24 mouse cellular contexts compared by ENCODE assay signal in genomic region chr15:80822276-80822675, GRCm38 (mm10).
DNase-seq lines count a peak whose midpoint lies in the region; ATAC-seq and TF ChIP-seq lines count a peak whose summit lies in the region.
"Had no signal": no experiment of that assay in that cellular context is flagged by ENCODE, and none has a peak within 500 bp of the region (broad histone marks: within the 10 kb centered on the region; RNA-seq: fewer than 3 reads in every experiment).

No protein-coding gene starts in this region.

- no peak overlapping the region for H3K9ac ChIP-seq in embryonic facial prominence, embryonic 14.5 days (ENCODE audit: low read depth, low read length)
- no peak overlapping the region for H3K9ac ChIP-seq in midbrain, embryonic 13.5 days (replicated peaks)
- H3K9ac ChIP-seq in midbrain, embryonic 16.5 days (ENCODE audit: low read depth, low read length), result no peak overlapping the region
- H3K9ac ChIP-seq: embryonic facial prominence, embryonic 15.5 days; liver, embryonic 13.5 days; midbrain, embryonic 15.5 days had no signal

- peaks cover 8% of the 10 kb centered on the region; the same call in 1 of the 2 replicates for H3K4me1 ChIP-seq in embryonic facial prominence, embryonic 14.5 days (ENCODE audit: control insufficient read depth, insufficient read depth, low read length)
- peaks cover 9% of the 10 kb centered on the region for H3K4me1 ChIP-seq in embryonic facial prominence, embryonic 10.5 days
- H3K4me1 ChIP-seq in midbrain, embryonic 13.5 days (replicated peaks), result peaks cover 43% of the 10 kb centered on the region
- peaks cover 11% of the 10 kb centered on the region for H3K4me1 ChIP-seq in midbrain, embryonic 16.5 days (ENCODE audit: control insufficient read depth, insufficient read depth, low read length)
- H3K4me1 ChIP-seq in thymus, adult 2 months (replicated peaks; ENCODE audit: control insufficient read depth, insufficient read depth, low read length), result no peaks in the 10 kb centered on the region

- H3K36me3 ChIP-seq in embryonic facial prominence, embryonic 14.5 days (ENCODE audit: control insufficient read depth, insufficient read depth, low read length), result no peaks in the 10 kb centered on the region; the same call in 1 of the 2 replicates
- peaks cover 11% of the 10 kb centered on the region for H3K36me3 ChIP-seq in embryonic facial prominence, embryonic 10.5 days (replicated peaks)
- no peaks in the 10 kb centered on the region for H3K36me3 ChIP-seq in midbrain, embryonic 13.5 days
- H3K36me3 ChIP-seq in midbrain, embryonic 16.5 days (ENCODE audit: control insufficient read depth, insufficient read depth, low read length), result no peaks in the 10 kb centered on the region
- H3K36me3 ChIP-seq in thymus, adult 2 months (ENCODE audit: control insufficient read depth, insufficient read depth, low read length), result no peaks in the 10 kb centered on the region
- H3K36me3 ChIP-seq: midbrain, embryonic 15.5 days had no signal

- DNase-seq in embryonic facial prominence, embryonic 14.5 days (ENCODE audit: low spot score), result peak; percentile 25
- no peak for DNase-seq in embryonic facial prominence, embryonic 10.5 days (ENCODE audit: low spot score)
- DNase-seq in thymus, postnatal 14 days, result peak; percentile 40
- no peak for DNase-seq in thymus, adult 2 months
- peak; percentile 54 for DNase-seq in thymus, postnatal 4 days
- DNase-seq in lung, postnatal 10 days, result no peak
- DNase-seq: adrenal gland, adult 2 months; cerebellum, postnatal 25 days; embryo, embryonic 11 days; gastrocnemius, postnatal 10 days; heart, adult 11 months; kidney, adult 9 months; kidney, postnatal 25 days; liver, embryonic 13.5 days; lung, adult 2 months; right cerebral cortex, postnatal 14 days; spleen, adult 18-20 months had no signal

- TF ChIP-seq CTCF in thymus, adult 2 months (IDR thresholded peaks at IDR 0.05; ENCODE audit: borderline replicate concordance, control insufficient read depth, extremely low read depth, insufficient read depth, low read length, poor library complexity), result no peak

- no peaks in the 10 kb centered on the region for H3K9me3 ChIP-seq in embryonic facial prominence, embryonic 14.5 days (ENCODE audit: control insufficient read depth, low read length)
- no peaks in the 10 kb centered on the region for H3K9me3 ChIP-seq in embryonic facial prominence, embryonic 10.5 days
- H3K9me3 ChIP-seq in midbrain, embryonic 13.5 days, result no peaks in the 10 kb centered on the region
- no peaks in the 10 kb centered on the region for H3K9me3 ChIP-seq in midbrain, embryonic 16.5 days (replicated peaks; ENCODE audit: control insufficient read depth, low read length, poor library complexity, severe bottlenecking)
- H3K9me3 ChIP-seq: embryonic facial prominence, embryonic 15.5 days; liver, embryonic 13.5 days; midbrain, embryonic 15.5 days had no signal

- H3K4me2 ChIP-seq in embryonic facial prominence, embryonic 14.5 days (ENCODE audit: low read depth, low read length), result no peak overlapping the region
- H3K4me2 ChIP-seq in midbrain, embryonic 13.5 days (replicated peaks), result no peak overlapping the region
- no peak overlapping the region for H3K4me2 ChIP-seq in midbrain, embryonic 16.5 days (ENCODE audit: low read length)
- H3K4me2 ChIP-seq: embryonic facial prominence, embryonic 15.5 days; heart, embryonic 11.5 days; liver, embryonic 13.5 days; midbrain, embryonic 15.5 days had no signal

- no peak overlapping the region for H3K27ac ChIP-seq in embryonic facial prominence, embryonic 14.5 days (replicated peaks; ENCODE audit: low read depth, low read length)
- no peak overlapping the region for H3K27ac ChIP-seq in embryonic facial prominence, embryonic 10.5 days (replicated peaks)
- peak overlapping the region; percentile 21; the same call in 1 of the 2 replicates for H3K27ac ChIP-seq in midbrain, embryonic 13.5 days
- H3K27ac ChIP-seq in midbrain, embryonic 16.5 days (ENCODE audit: low read length), result no peak overlapping the region
- H3K27ac ChIP-seq in thymus, adult 2 months (ENCODE audit: control insufficient read depth, insufficient read depth, low read length), result no peak overlapping the region
- H3K27ac ChIP-seq: embryonic facial prominence, embryonic 15.5 days; hindbrain, postnatal 0 days; liver, embryonic 13.5 days; midbrain, embryonic 15.5 days had no signal

- H3K27me3 ChIP-seq in embryonic facial prominence, embryonic 14.5 days (replicated peaks; ENCODE audit: control insufficient read depth, insufficient read depth, low read length), result no peaks in the 10 kb centered on the region
- H3K27me3 ChIP-seq in embryonic facial prominence, embryonic 10.5 days (replicated peaks; ENCODE audit: low read depth, poor library complexity, severe bottlenecking), result no peaks in the 10 kb centered on the region
- H3K27me3 ChIP-seq in midbrain, embryonic 13.5 days, result no peaks in the 10 kb centered on the region
- H3K27me3 ChIP-seq in midbrain, embryonic 16.5 days (ENCODE audit: control insufficient read depth, insufficient read depth, low read depth, low read length), result no peaks in the 10 kb centered on the region
- H3K27me3 ChIP-seq in thymus, adult 2 months (ENCODE audit: control insufficient read depth, insufficient read depth, low read length), result no peaks in the 10 kb centered on the region
- H3K27me3 ChIP-seq: embryonic facial prominence, embryonic 15.5 days; liver, embryonic 13.5 days; midbrain, embryonic 15.5 days had no signal

- no peak for TF ChIP-seq POLR2A in thymus, adult 2 months (IDR thresholded peaks at IDR 0.05; ENCODE audit: control insufficient read depth, extremely low read depth, insufficient read depth, low read length, poor library complexity)

- H3K4me3 ChIP-seq in embryonic facial prominence, embryonic 14.5 days (ENCODE audit: low read depth, low read length), result no peak overlapping the region
- H3K4me3 ChIP-seq in embryonic facial prominence, embryonic 10.5 days, result no peak overlapping the region
- H3K4me3 ChIP-seq in midbrain, embryonic 13.5 days (replicated peaks), result no peak overlapping the region
- no peak overlapping the region for H3K4me3 ChIP-seq in midbrain, embryonic 16.5 days (ENCODE audit: low read depth, low read length)
- H3K4me3 ChIP-seq in thymus, adult 2 months (ENCODE audit: control insufficient read depth, insufficient read depth, low read length), result no peak overlapping the region
- H3K4me3 ChIP-seq: embryonic facial prominence, embryonic 15.5 days; liver, embryonic 13.5 days; midbrain, embryonic 15.5 days had no signal

- 21% methylated on average over 1 of the region's 1 CpGs for WGBS in embryonic facial prominence, embryonic 14.5 days
- 20% methylated on average over 1 of the region's 1 CpGs for WGBS in embryonic facial prominence, embryonic 10.5 days
- 0% methylated on average over 1 of the region's 1 CpGs for WGBS in midbrain, embryonic 13.5 days
- 0% methylated on average over 1 of the region's 1 CpGs for WGBS in midbrain, embryonic 16.5 days
- 14% methylated on average over 1 of the region's 1 CpGs for WGBS in thymus, adult 2 months

- ATAC-seq in embryonic facial prominence, embryonic 14.5 days (ENCODE audit: low read depth), result 0 out of 2 replicates have a peak, but pooled peaks have one; percentile 50
- no peak for ATAC-seq in midbrain, embryonic 13.5 days
- no peak for ATAC-seq in midbrain, embryonic 16.5 days
- ATAC-seq: hindbrain, postnatal 0 days; intestine, embryonic 16.5 days; midbrain, embryonic 15.5 days had no signal

Comparison
In these comparisons a context has a peak if more than half of its experiments do, and no peak if none do; other contexts are left out.
1. DNase-seq: peak in embryonic facial prominence, embryonic 14.5 days (single experiment), thymus, postnatal 14 days (single experiment) and thymus, postnatal 4 days (single experiment); none in embryonic facial prominence, embryonic 10.5 days (single experiment), thymus, adult 2 months (single experiment) and lung, postnatal 10 days (single experiment).